Comparison of ENCODE assay signal across 9 mouse cellular contexts in genomic region chr9:53673571-53673970, GRCm38 (mm10). TPM values are rescaled to one million over a fixed set of nuclear protein-coding genes. Genes with fewer than 3 reads are reported as not detected.
DNase-seq lines count a peak whose midpoint lies in the region; ATAC-seq and TF ChIP-seq lines count a peak whose summit lies in the region.
"Had no signal": no experiment of that assay in that cellular context is flagged by ENCODE, and none has a peak within 500 bp of the region (broad histone marks: within the 10 kb centered on the region; RNA-seq: fewer than 3 reads in every experiment).

No protein-coding gene starts in this region.

- no peak overlapping the region for H3K9ac ChIP-seq in midbrain, embryonic 15.5 days
- H3K9ac ChIP-seq in embryonic facial prominence, embryonic 14.5 days (ENCODE audit: low read depth, low read length) = no peak overlapping the region
- no peak overlapping the region for H3K9ac ChIP-seq in hindbrain, postnatal 0 days (replicated peaks; ENCODE audit: low read length)
- H3K9ac ChIP-seq in stomach, postnatal 0 days (ENCODE audit: low read length) = no peak overlapping the region

- ATAC-seq in midbrain, embryonic 15.5 days (replicated peaks) = no peak
- no peak for ATAC-seq in embryonic facial prominence, embryonic 14.5 days (ENCODE audit: low read depth)
- ATAC-seq in hindbrain, postnatal 0 days = no peak
- ATAC-seq in monocyte, adult 5-6 weeks (replicated peaks; ENCODE audit: insufficient number of reproducible peaks, low FRiP score, low TSS enrichment, poor library complexity, severe bottlenecking) = peak; percentile 96
- ATAC-seq in stomach, postnatal 0 days (ENCODE audit: low FRiP score, low TSS enrichment) = peak; percentile 60; the same call in 1 of the 2 replicates

- no peak overlapping the region for H3K27ac ChIP-seq in midbrain, embryonic 10.5 days (replicated peaks)
- H3K27ac ChIP-seq in midbrain, embryonic 15.5 days = no peak overlapping the region
- H3K27ac ChIP-seq in embryonic facial prominence, embryonic 14.5 days (replicated peaks; ENCODE audit: low read depth, low read length) = no peak overlapping the region
- no peak overlapping the region for H3K27ac ChIP-seq in hindbrain, postnatal 0 days
- H3K27ac ChIP-seq in stomach, postnatal 0 days (replicated peaks) = no peak overlapping the region

- DNase-seq in midbrain, embryonic 10.5 days (ENCODE audit: low spot score) = peak; percentile 51
- DNase-seq in adrenal gland, postnatal 25 days = peak; percentile 64
- peak; percentile 70 for DNase-seq in embryonic facial prominence, embryonic 14.5 days (ENCODE audit: low spot score)
- peak; percentile 67 for DNase-seq in hindbrain, postnatal 0 days (ENCODE audit: low spot score)
- DNase-seq in left cerebral cortex, postnatal 25 days (ENCODE audit: low spot score in 2 of 2) = peak; percentile 69 to 87
- DNase-seq in stomach, postnatal 0 days (ENCODE audit: low spot score) = peak; percentile 75

- no peaks in the 10 kb centered on the region for H3K9me3 ChIP-seq in midbrain, embryonic 10.5 days (replicated peaks)
- H3K9me3 ChIP-seq in midbrain, embryonic 15.5 days = no peaks in the 10 kb centered on the region
- H3K9me3 ChIP-seq in embryonic facial prominence, embryonic 14.5 days (ENCODE audit: control insufficient read depth, low read length) = no peaks in the 10 kb centered on the region; the same call in 1 of the 2 replicates
- H3K9me3 ChIP-seq in hindbrain, postnatal 0 days (ENCODE audit: low read length) = no peaks in the 10 kb centered on the region
- H3K9me3 ChIP-seq in stomach, postnatal 0 days (ENCODE audit: control insufficient read depth, low read length) = no peaks in the 10 kb centered on the region

- no peak overlapping the region for H3K4me2 ChIP-seq in midbrain, embryonic 15.5 days
- no peak overlapping the region for H3K4me2 ChIP-seq in embryonic facial prominence, embryonic 14.5 days (ENCODE audit: low read depth, low read length)
- no peak overlapping the region for H3K4me2 ChIP-seq in hindbrain, postnatal 0 days (ENCODE audit: low read depth, low read length)
- H3K4me2 ChIP-seq in stomach, postnatal 0 days (replicated peaks; ENCODE audit: low read depth) = no peak overlapping the region

- no peak for TF ChIP-seq EP300 in stomach, postnatal 0 days (optimal IDR thresholded peaks at IDR 0.05)

- no peaks in the 10 kb centered on the region for H3K36me3 ChIP-seq in midbrain, embryonic 10.5 days
- no peaks in the 10 kb centered on the region for H3K36me3 ChIP-seq in midbrain, embryonic 15.5 days (replicated peaks)
- H3K36me3 ChIP-seq in embryonic facial prominence, embryonic 14.5 days (ENCODE audit: control insufficient read depth, insufficient read depth, low read length) = no peaks in the 10 kb centered on the region
- H3K36me3 ChIP-seq in hindbrain, postnatal 0 days (ENCODE audit: insufficient read depth, low read length) = no peaks in the 10 kb centered on the region
- no peaks in the 10 kb centered on the region for H3K36me3 ChIP-seq in stomach, postnatal 0 days (ENCODE audit: control insufficient read depth, insufficient read depth, low read length)

- 29% methylated on average over 3 of the region's 3 CpGs for WGBS in midbrain, embryonic 10.5 days
- WGBS in midbrain, embryonic 15.5 days = 19% methylated on average over 3 of the region's 3 CpGs
- WGBS in embryonic facial prominence, embryonic 14.5 days = 18% methylated on average over 3 of the region's 3 CpGs
- 20% methylated on average over 3 of the region's 3 CpGs for WGBS in hindbrain, postnatal 0 days
- 29% methylated on average over 3 of the region's 3 CpGs for WGBS in stomach, postnatal 0 days

- no peak overlapping the region for H3K4me3 ChIP-seq in midbrain, embryonic 10.5 days
- H3K4me3 ChIP-seq in midbrain, embryonic 15.5 days = no peak overlapping the region
- H3K4me3 ChIP-seq in embryonic facial prominence, embryonic 14.5 days (ENCODE audit: low read depth, low read length) = no peak overlapping the region
- no peak overlapping the region for H3K4me3 ChIP-seq in hindbrain, postnatal 0 days (ENCODE audit: low read length)
- no peak overlapping the region for H3K4me3 ChIP-seq in stomach, postnatal 0 days (ENCODE audit: low read depth, low read length)
- H3K4me3 ChIP-seq: erythroblast, embryonic 14.5 days had no signal

- no peaks in the 10 kb centered on the region for H3K4me1 ChIP-seq in midbrain, embryonic 10.5 days
- no peaks in the 10 kb centered on the region for H3K4me1 ChIP-seq in midbrain, embryonic 15.5 days
- H3K4me1 ChIP-seq in embryonic facial prominence, embryonic 14.5 days (ENCODE audit: control insufficient read depth, insufficient read depth, low read length) = no peaks in the 10 kb centered on the region
- no peaks in the 10 kb centered on the region for H3K4me1 ChIP-seq in hindbrain, postnatal 0 days (ENCODE audit: insufficient read depth, low read length)
- H3K4me1 ChIP-seq in stomach, postnatal 0 days (replicated peaks; ENCODE audit: control insufficient read depth, insufficient read depth) = no peaks in the 10 kb centered on the region

- no peaks in the 10 kb centered on the region for H3K27me3 ChIP-seq in midbrain, embryonic 10.5 days (ENCODE audit: low read depth, poor library complexity, severe bottlenecking)
- no peaks in the 10 kb centered on the region for H3K27me3 ChIP-seq in midbrain, embryonic 15.5 days (replicated peaks)
- no peaks in the 10 kb centered on the region for H3K27me3 ChIP-seq in embryonic facial prominence, embryonic 14.5 days (replicated peaks; ENCODE audit: control insufficient read depth, insufficient read depth, low read length)
- no peaks in the 10 kb centered on the region for H3K27me3 ChIP-seq in hindbrain, postnatal 0 days (ENCODE audit: insufficient read depth, low read length)
- no peaks in the 10 kb centered on the region for H3K27me3 ChIP-seq in stomach, postnatal 0 days (ENCODE audit: control insufficient read depth, insufficient read depth, low read length)

- TF ChIP-seq CTCF in hindbrain, postnatal 0 days (IDR thresholded peaks at IDR 0.05; ENCODE audit: low read depth) = peak; percentile 72
- TF ChIP-seq CTCF in stomach, postnatal 0 days (IDR thresholded peaks at IDR 0.05; ENCODE audit: low read depth) = peak; percentile 89

- intact Hi-C loops in left cerebral cortex, postnatal 25 days (cut with DNase I) = loop anchor here (5.0 to 10.0 kb wide), 2 partner anchors 144 to 311 kb away; no protein-coding TSS in a partner anchor

RNA-seq across cellular contexts. Expression of gene Cul5, which starts 3.8 kb away (rescaled TPM):
- 35.3 and 40.7 TPM in 2 replicates for polyA plus RNA-seq in midbrain, embryonic 10.5 days (2016; fragmentation: Nextera tagmentation; extraction: Ambion mirVana)
- polyA plus RNA-seq in midbrain, embryonic 15.5 days (2015; fragmentation: Nextera tagmentation; extraction: Ambion mirVana) = 42.0 and 47.1 TPM in 2 replicates
- total RNA-seq in adrenal gland, postnatal 25 days (2021) = 32.2 and 41.6 TPM in 2 replicates
- 41.2 and 44.6 TPM in 2 replicates for polyA plus RNA-seq in embryonic facial prominence, embryonic 14.5 days (2014; fragmentation: Nextera tagmentation; extraction: Ambion mirVana)
- total RNA-seq in hindbrain, postnatal 0 days (2014; rRNA removed) = 33.5 and 35.5 TPM in 2 replicates
- polyA plus RNA-seq in hindbrain, postnatal 0 days (2015; fragmentation: Nextera tagmentation; extraction: Ambion mirVana) = 39.5 and 40.2 TPM in 2 replicates
- 10 to 100 TPM; 54.9 to 56.9 TPM for total RNA-seq in left cerebral cortex, postnatal 25 days (2021)
- 42.6 to 51.6 TPM (median 49.2 TPM) in 3 replicates for total RNA-seq in monocyte, adult 5-6 weeks (2017)
- 18.5 and 18.8 TPM in 2 replicates for polyA plus RNA-seq in stomach, postnatal 0 days (2015; fragmentation: Nextera tagmentation; extraction: Ambion mirVana)

RNA-seq across cellular contexts. Expression of gene Rab39, which starts 32.5 kb away (rescaled TPM):
- 4.3 and 5.4 TPM in 2 replicates for polyA plus RNA-seq in midbrain, embryonic 10.5 days (2016; fragmentation: Nextera tagmentation; extraction: Ambion mirVana)
- polyA plus RNA-seq in midbrain, embryonic 15.5 days (2015; fragmentation: Nextera tagmentation; extraction: Ambion mirVana) = 2.2 and 2.5 TPM in 2 replicates
- total RNA-seq in adrenal gland, postnatal 25 days (2021) = 0.64 and 1.00 TPM in 2 replicates
- polyA plus RNA-seq in embryonic facial prominence, embryonic 14.5 days (2014; fragmentation: Nextera tagmentation; extraction: Ambion mirVana) = 0.60 and 1.0 TPM in 2 replicates
- 3.3 and 4.6 TPM in 2 replicates for total RNA-seq in hindbrain, postnatal 0 days (2014; rRNA removed)
- polyA plus RNA-seq in hindbrain, postnatal 0 days (2015; fragmentation: Nextera tagmentation; extraction: Ambion mirVana) = 1.9 and 2.3 TPM in 2 replicates
- 1 to 10 TPM; 1.3 to 1.6 TPM for total RNA-seq in left cerebral cortex, postnatal 25 days (2021)
- 5.1 to 9.4 TPM (median 8.1 TPM) in 3 replicates for total RNA-seq in monocyte, adult 5-6 weeks (2017)
- polyA plus RNA-seq in stomach, postnatal 0 days (2015; fragmentation: Nextera tagmentation; extraction: Ambion mirVana) = 0.15 and 0.23 TPM in 2 replicates
- polyA plus RNA-seq: erythroblast, embryonic 14.5 days had no signal

Comparison
In these comparisons a context has a peak if more than half of its experiments do, and no peak if none do; other contexts are left out.
1. ATAC-seq: peak in monocyte, adult 5-6 weeks (single experiment) and stomach, postnatal 0 days (single experiment); none in midbrain, embryonic 15.5 days (single experiment), embryonic facial prominence, embryonic 14.5 days (single experiment) and hindbrain, postnatal 0 days (single experiment).
2. Peak in every context shown above with its lines, with median percentiles within 50 percentile points of each other: DNase-seq.